Mouse (Mus musculus): ENCODE data around the gene Cd82. TPM values are rescaled to one million over a fixed set of nuclear protein-coding genes. Genes with fewer than 3 reads are reported as not detected.

The Cd82 gene
- total and polyA plus RNA-seq, 3 experiments: 177 to 294 (median 215) TPM

DNA sequence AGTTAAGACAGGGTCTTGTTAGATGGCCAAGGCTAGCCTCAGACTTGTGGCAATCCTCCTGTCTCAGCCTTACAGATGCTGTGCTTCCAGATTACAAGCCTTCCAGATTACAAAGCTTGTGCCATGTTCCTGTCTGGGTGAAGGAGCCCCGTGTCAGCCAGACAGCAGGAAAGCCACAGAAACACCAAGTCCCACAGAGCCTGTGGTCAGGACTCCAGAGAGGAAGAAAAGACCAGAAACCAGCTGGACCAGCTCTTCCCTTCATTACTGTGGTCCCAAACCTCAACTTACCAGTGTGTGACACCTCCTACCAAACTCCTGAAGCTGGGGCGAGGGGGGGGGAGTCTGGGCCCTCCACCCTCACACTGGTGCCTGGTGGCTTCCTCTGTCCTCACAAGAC is 13.3 kb downstream of the Cd82 start:
- DNase-seq (ENCODE audit: extremely low read depth): no peak
- Histone ChIP-seq H3K9me3 (replicated peaks; ENCODE audit: low read length) (no peaks in the 10 kb centered on the region), H3K4me3 (replicated peaks in 1 of 3; ENCODE audit: low read depth in 2 of 3, low read length in 2 of 3, poor library complexity in 1 of 3) (no peak overlapping the region), H3K27me3 (replicated peaks) (no peaks in the 10 kb centered on the region), H3K27ac (ENCODE audit: insufficient read depth, low read depth) (no peak overlapping the region), H3K79me2 (replicated peaks; ENCODE audit: control insufficient read depth, extremely low read depth, insufficient read depth, poor library complexity, severe bottlenecking) (peaks cover 84% of the 10 kb centered on the region), H3K4me2 (ENCODE audit: insufficient read depth, low read depth, poor library complexity, severe bottlenecking) (no peak overlapping the region), H3K4me1 (ENCODE audit: control insufficient read depth in 1 of 2, insufficient read depth in 2 of 2) (peaks cover 34 to 100% of the 10 kb centered on the region in 2 experiments), H3K9ac (ENCODE audit: insufficient read depth, low read depth) (no peak overlapping the region), H3K36me3 (replicated peaks in 1 of 2; ENCODE audit: control insufficient read depth in 1 of 2, insufficient read depth in 1 of 2, low read length in 1 of 2) (peaks cover 58 to 98% of the 10 kb centered on the region in 2 experiments)
- in situ Hi-C loops (cut with MboI; ENCODE audit: low pct_ligation_motif_present, low pct_unique_long_range_greater_than_20kb, low sequenced_read_pairs): no loop called here
- dilution Hi-C loops (cut with MboI; ENCODE audit: extremely low pct_ligation_motif_present, extremely low pct_unique_long_range_greater_than_20kb, low sequenced_read_pairs): no loop called here
- no peak for TF ChIP-seq JUND (conservative IDR thresholded peaks at IDR 0.05; ENCODE audit: low read depth, low read length)
- TF ChIP-seq MYC (IDR thresholded peaks at IDR 0.05; ENCODE audit: low read depth, low read length): no peak
- TF ChIP-seq USF2 (conservative IDR thresholded peaks at IDR 0.05; ENCODE audit: low read depth, low read length): no peak
- TF ChIP-seq HCFC1 (IDR thresholded peaks at IDR 0.05; ENCODE audit: low read depth, low read length): no peak
- no peak for TF ChIP-seq KAT2A (IDR thresholded peaks at IDR 0.05; ENCODE audit: insufficient replicate concordance, low read length)
- no peak for TF ChIP-seq MXI1 (IDR thresholded peaks at IDR 0.05; ENCODE audit: low read depth, low read length)
- no peak for TF ChIP-seq GABPA (IDR thresholded peaks at IDR 0.05; ENCODE audit: insufficient replicate concordance, low read depth, low read length)
- no peak for TF ChIP-seq UBTF (IDR thresholded peaks at IDR 0.05; ENCODE audit: low read depth, low read length)
- TF ChIP-seq PAX5 (IDR thresholded peaks at IDR 0.05; ENCODE audit: low read length): no peak
- TF ChIP-seq TBP (conservative IDR thresholded peaks at IDR 0.05; ENCODE audit: low read depth, low read length): no peak
- TF ChIP-seq CHD1 (IDR thresholded peaks at IDR 0.05; ENCODE audit: low read depth, low read length): no peak
- TF ChIP-seq NRF1 (IDR thresholded peaks at IDR 0.05; ENCODE audit: low read depth, low read length): no peak

DNA sequence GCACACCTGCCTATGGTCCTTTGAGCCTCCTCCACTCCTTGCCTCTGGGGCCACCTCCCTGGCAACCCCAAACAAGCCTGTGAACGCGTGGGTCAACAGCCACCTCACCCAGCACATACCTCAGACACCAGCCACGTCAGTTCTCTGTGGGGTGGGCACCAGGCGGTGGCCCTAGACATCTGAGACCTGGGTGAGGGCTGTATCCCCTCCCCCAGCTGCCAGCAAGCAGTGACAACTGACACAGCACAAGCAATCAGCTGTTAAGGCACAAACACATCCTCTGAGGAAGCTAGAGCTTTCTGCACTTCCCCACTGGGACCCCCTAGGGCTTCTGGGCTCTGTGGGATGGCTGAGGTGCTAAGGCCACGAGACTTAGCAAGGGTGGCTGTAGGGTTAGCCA is 14.2 kb downstream of the Cd82 start:
- peaks cover 60 to 98% of the 10 kb centered on the region in 2 experiments for H3K36me3 ChIP-seq (replicated peaks in 1 of 2; ENCODE audit: control insufficient read depth in 1 of 2, insufficient read depth in 1 of 2, low read length in 1 of 2)
- dilution Hi-C loops (cut with MboI; ENCODE audit: extremely low pct_ligation_motif_present, extremely low pct_unique_long_range_greater_than_20kb, low sequenced_read_pairs) (no loop called here), in situ Hi-C loops (cut with MboI; ENCODE audit: low pct_ligation_motif_present, low pct_unique_long_range_greater_than_20kb, low sequenced_read_pairs) (no loop called here)
- TF ChIP-seq NRF1 (IDR thresholded peaks at IDR 0.05; ENCODE audit: low read depth, low read length): no peak
- no peak for TF ChIP-seq ETS1 (conservative IDR thresholded peaks at IDR 0.05; ENCODE audit: low read depth, low read length)
- TF ChIP-seq HCFC1 (IDR thresholded peaks at IDR 0.05; ENCODE audit: low read depth, low read length): no peak
- no peak for TF ChIP-seq POLR2AphosphoS2 (IDR thresholded peaks at IDR 0.05; ENCODE audit: low read depth, low read length)
- TF ChIP-seq SMC3 (IDR thresholded peaks at IDR 0.05; ENCODE audit: low read depth, low read length): no peak
- no peak for TF ChIP-seq RAD21 (IDR thresholded peaks at IDR 0.05; ENCODE audit: low read depth, low read length)
- no peak for TF ChIP-seq PAX5 (IDR thresholded peaks at IDR 0.05; ENCODE audit: low read length)
- no peak for TF ChIP-seq POLR2A (IDR thresholded peaks at IDR 0.05; ENCODE audit: low read depth, low read length)
- TF ChIP-seq KAT2A (IDR thresholded peaks at IDR 0.05; ENCODE audit: insufficient replicate concordance, low read length): no peak
- H3K4me1 ChIP-seq (ENCODE audit: control insufficient read depth in 1 of 2, insufficient read depth in 2 of 2): peaks cover 35 to 100% of the 10 kb centered on the region in 2 experiments
- H3K27ac ChIP-seq (ENCODE audit: insufficient read depth, low read depth): no peak overlapping the region
- H3K4me2 ChIP-seq (ENCODE audit: insufficient read depth, low read depth, poor library complexity, severe bottlenecking): no peak overlapping the region
- H3K27me3 ChIP-seq (replicated peaks): no peaks in the 10 kb centered on the region
- H3K4me3 ChIP-seq (replicated peaks in 1 of 3; ENCODE audit: low read depth in 2 of 3, low read length in 2 of 3, poor library complexity in 1 of 3): no peak overlapping the region
- H3K9me3 ChIP-seq (replicated peaks; ENCODE audit: low read length): no peaks in the 10 kb centered on the region
- no peak overlapping the region for H3K9ac ChIP-seq (ENCODE audit: insufficient read depth, low read depth)
- peaks cover 84% of the 10 kb centered on the region for H3K79me2 ChIP-seq (replicated peaks; ENCODE audit: control insufficient read depth, extremely low read depth, insufficient read depth, poor library complexity, severe bottlenecking)
- DNase-seq (ENCODE audit: extremely low read depth): no peak
